Mouse (Mus musculus): ENCODE results near the gene Trdmt1.

DNA sequence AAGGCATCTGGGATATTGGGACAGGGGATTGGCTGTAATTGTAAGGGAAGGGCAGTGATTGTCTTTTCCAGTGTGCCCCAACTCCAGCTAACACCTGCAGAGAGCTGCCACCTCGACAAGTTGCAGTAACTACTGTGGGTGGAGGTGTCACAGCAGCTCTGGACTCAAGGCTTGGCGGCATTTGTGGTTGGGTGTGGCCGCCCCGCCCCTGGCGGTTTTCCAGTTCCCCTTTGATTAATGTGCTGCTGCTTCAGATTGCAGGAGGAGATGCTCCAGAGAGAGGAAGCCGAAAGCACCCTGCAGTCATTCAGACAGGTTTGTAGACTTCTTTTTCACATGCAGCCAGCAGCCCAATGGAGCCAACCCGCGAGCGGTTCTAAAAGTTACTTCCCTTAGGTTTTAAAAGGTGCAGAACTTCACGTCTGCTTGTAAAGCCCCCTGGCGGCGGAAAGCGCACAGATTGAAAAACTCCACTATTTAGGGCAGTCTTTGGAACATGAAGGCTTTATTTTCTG, 30.9 kb upstream of the Trdmt1 start:
- TF ChIP-seq GATA1 (IDR thresholded peaks at IDR 0.05; ENCODE audit: borderline replicate concordance, low read length) (no peak), FLI1 (IDR thresholded peaks at IDR 0.05; ENCODE audit: low read length) (no peak)
